Mouse (Mus musculus): ENCODE measurements around the gene Txnrd2. TPM values are rescaled to one million over a fixed set of nuclear protein-coding genes. Genes with fewer than 3 reads are reported as not detected.

The Txnrd2 gene
- polyA plus RNA-seq, 1 experiment: 7.1 TPM

GRCm38 (mm10) chr16:18472976-18473375 is 46.8 kb downstream of the Txnrd2 start:
- H3K9ac ChIP-seq (ENCODE audit: low read depth, poor library complexity, severe bottlenecking): no peak overlapping the region
- H3K27me3 ChIP-seq (ENCODE audit: control insufficient read depth, insufficient read depth, low read length, poor library complexity, severe bottlenecking): no peaks in the 10 kb centered on the region
- no peaks in the 10 kb centered on the region for H3K36me3 ChIP-seq (ENCODE audit: control insufficient read depth, insufficient read depth, low read length, poor library complexity, severe bottlenecking)
- TF ChIP-seq CTCF (IDR thresholded peaks at IDR 0.05; ENCODE audit: low read depth, low read length): no peak
- no peak for TF ChIP-seq POLR2A (IDR thresholded peaks at IDR 0.05; ENCODE audit: insufficient read depth, low read length)
- TF ChIP-seq EP300 (IDR thresholded peaks at IDR 0.05; ENCODE audit: insufficient read depth, low read depth, low read length): no peak
- H3K27ac ChIP-seq (ENCODE audit: insufficient read depth, low read length): no peak overlapping the region
- H3K4me1 ChIP-seq (ENCODE audit: control insufficient read depth, insufficient read depth, low read length): peaks cover 2% of the 10 kb centered on the region
- no peaks in the 10 kb centered on the region for H3K9me3 ChIP-seq (replicated peaks; ENCODE audit: control insufficient read depth, insufficient read depth, low read length, poor library complexity, severe bottlenecking)
- H3K4me3 ChIP-seq (ENCODE audit: low read depth, low read length): no peak overlapping the region

- Histone ChIP-seq H3K9ac (ENCODE audit: low read depth, poor library complexity, severe bottlenecking) (no peak overlapping the region), H3K27ac (ENCODE audit: insufficient read depth, low read length) (no peak overlapping the region), H3K4me3 (ENCODE audit: low read depth, low read length) (no peak overlapping the region), H3K4me1 (ENCODE audit: control insufficient read depth, insufficient read depth, low read length) (peaks cover 2% of the 10 kb centered on the region), H3K9me3 (replicated peaks; ENCODE audit: control insufficient read depth, insufficient read depth, low read length, poor library complexity, severe bottlenecking) (no peaks in the 10 kb centered on the region), H3K27me3 (ENCODE audit: control insufficient read depth, insufficient read depth, low read length, poor library complexity, severe bottlenecking) (no peaks in the 10 kb centered on the region), H3K36me3 (ENCODE audit: control insufficient read depth, insufficient read depth, low read length, poor library complexity, severe bottlenecking) (no peaks in the 10 kb centered on the region)
- TF ChIP-seq EP300 (IDR thresholded peaks at IDR 0.05; ENCODE audit: insufficient read depth, low read depth, low read length) (no peak), CTCF (IDR thresholded peaks at IDR 0.05; ENCODE audit: low read depth, low read length) (no peak), POLR2A (IDR thresholded peaks at IDR 0.05; ENCODE audit: insufficient read depth, low read length) (no peak)
Observed at GRCm38 (mm10) chr16:18474021-18474420, 47.8 kb downstream of the Txnrd2 start.

- TF ChIP-seq EP300 (IDR thresholded peaks at IDR 0.05; ENCODE audit: insufficient read depth, low read depth, low read length): no peak
- no peak for TF ChIP-seq POLR2A (IDR thresholded peaks at IDR 0.05; ENCODE audit: insufficient read depth, low read length)
- no peak for TF ChIP-seq CTCF (IDR thresholded peaks at IDR 0.05; ENCODE audit: low read depth, low read length)
- Histone ChIP-seq H3K27ac (ENCODE audit: insufficient read depth, low read length) (no peak overlapping the region), H3K36me3 (ENCODE audit: control insufficient read depth, insufficient read depth, low read length, poor library complexity, severe bottlenecking) (no peaks in the 10 kb centered on the region), H3K4me1 (ENCODE audit: control insufficient read depth, insufficient read depth, low read length) (peaks cover 6% of the 10 kb centered on the region), H3K27me3 (ENCODE audit: control insufficient read depth, insufficient read depth, low read length, poor library complexity, severe bottlenecking) (no peaks in the 10 kb centered on the region), H3K9ac (ENCODE audit: low read depth, poor library complexity, severe bottlenecking) (no peak overlapping the region), H3K4me3 (ENCODE audit: low read depth, low read length) (no peak overlapping the region), H3K9me3 (replicated peaks; ENCODE audit: control insufficient read depth, insufficient read depth, low read length, poor library complexity, severe bottlenecking) (no peaks in the 10 kb centered on the region)
Observed at GRCm38 (mm10) chr16:18477996-18478395, 51.8 kb downstream of the Txnrd2 start.

- Histone ChIP-seq H3K4me1 (ENCODE audit: control insufficient read depth, insufficient read depth, low read length) (peaks cover 10% of the 10 kb centered on the region), H3K9ac (ENCODE audit: low read depth, poor library complexity, severe bottlenecking) (no peak overlapping the region), H3K9me3 (replicated peaks; ENCODE audit: control insufficient read depth, insufficient read depth, low read length, poor library complexity, severe bottlenecking) (no peaks in the 10 kb centered on the region), H3K27ac (ENCODE audit: insufficient read depth, low read length) (peak overlapping the region; percentile 46; the same call in 1 of the 2 replicates), H3K27me3 (ENCODE audit: control insufficient read depth, insufficient read depth, low read length, poor library complexity, severe bottlenecking) (no peaks in the 10 kb centered on the region), H3K4me3 (ENCODE audit: low read depth, low read length) (no peak overlapping the region), H3K36me3 (ENCODE audit: control insufficient read depth, insufficient read depth, low read length, poor library complexity, severe bottlenecking) (no peaks in the 10 kb centered on the region)
- TF ChIP-seq CTCF (IDR thresholded peaks at IDR 0.05; ENCODE audit: low read depth, low read length) (no peak), POLR2A (IDR thresholded peaks at IDR 0.05; ENCODE audit: insufficient read depth, low read length) (no peak), EP300 (IDR thresholded peaks at IDR 0.05; ENCODE audit: insufficient read depth, low read depth, low read length) (peak; percentile 78; the same call in 1 of the 2 replicates)
Observed at GRCm38 (mm10) chr16:18479667-18480066, 53.5 kb downstream of the Txnrd2 start.

GRCm38 (mm10) chr16:18480933-18481485 is 54.8 kb downstream of the Txnrd2 start:
- no peaks in the 10 kb centered on the region for H3K27me3 ChIP-seq (ENCODE audit: control insufficient read depth, insufficient read depth, low read length, poor library complexity, severe bottlenecking)

GRCm38 (mm10) chr16:18482431-18482830 is 56.2 kb downstream of the Txnrd2 start:
- H3K9ac ChIP-seq (ENCODE audit: low read depth, poor library complexity, severe bottlenecking): no peak overlapping the region
- H3K9me3 ChIP-seq (replicated peaks; ENCODE audit: control insufficient read depth, insufficient read depth, low read length, poor library complexity, severe bottlenecking): no peaks in the 10 kb centered on the region
- no peak for TF ChIP-seq EP300 (IDR thresholded peaks at IDR 0.05; ENCODE audit: insufficient read depth, low read depth, low read length)
- H3K27me3 ChIP-seq (ENCODE audit: control insufficient read depth, insufficient read depth, low read length, poor library complexity, severe bottlenecking): no peaks in the 10 kb centered on the region
- no peaks in the 10 kb centered on the region for H3K36me3 ChIP-seq (ENCODE audit: control insufficient read depth, insufficient read depth, low read length, poor library complexity, severe bottlenecking)
- H3K27ac ChIP-seq (ENCODE audit: insufficient read depth, low read length): no peak overlapping the region
- peaks cover 11% of the 10 kb centered on the region for H3K4me1 ChIP-seq (ENCODE audit: control insufficient read depth, insufficient read depth, low read length)
- no peak overlapping the region for H3K4me3 ChIP-seq (ENCODE audit: low read depth, low read length)

More at GRCm38 (mm10) chr16:18480933-18481485, 54.8 kb downstream of the Txnrd2 start:
- TF ChIP-seq CTCF (IDR thresholded peaks at IDR 0.05; ENCODE audit: low read depth, low read length): no peak
- no peak for TF ChIP-seq EP300 (IDR thresholded peaks at IDR 0.05; ENCODE audit: insufficient read depth, low read depth, low read length)
- no peak for TF ChIP-seq POLR2A (IDR thresholded peaks at IDR 0.05; ENCODE audit: insufficient read depth, low read length)
- Histone ChIP-seq H3K4me1 (ENCODE audit: control insufficient read depth, insufficient read depth, low read length) (peaks cover 11% of the 10 kb centered on the region), H3K36me3 (ENCODE audit: control insufficient read depth, insufficient read depth, low read length, poor library complexity, severe bottlenecking) (no peaks in the 10 kb centered on the region), H3K9ac (ENCODE audit: low read depth, poor library complexity, severe bottlenecking) (no peak overlapping the region), H3K4me3 (ENCODE audit: low read depth, low read length) (no peak overlapping the region), H3K9me3 (replicated peaks; ENCODE audit: control insufficient read depth, insufficient read depth, low read length, poor library complexity, severe bottlenecking) (no peaks in the 10 kb centered on the region), H3K27ac (ENCODE audit: insufficient read depth, low read length) (no peak overlapping the region)
